Mouse (Mus musculus) retina, postnatal 7 days (tissue): ENCODE measurements at regions not wholly inside any gene's neighbourhood (a gene's known extent, or its start where the extent isn't known, plus 50 kb on each side); places are given as distances from the start of the nearest gene placed in this dataset.
"Not testable (repeated sequence)": the region's sequence is repeated elsewhere in the genome, so short reads cannot be mapped to it uniquely, and the experiment has no call there.

Source experiments
- DNase-seq: peaks from one replicate; pipeline ENCODE4 v3.0.0-alpha.2; 2012; ENCODE audit warnings: low read depth, low spot score

DNA sequence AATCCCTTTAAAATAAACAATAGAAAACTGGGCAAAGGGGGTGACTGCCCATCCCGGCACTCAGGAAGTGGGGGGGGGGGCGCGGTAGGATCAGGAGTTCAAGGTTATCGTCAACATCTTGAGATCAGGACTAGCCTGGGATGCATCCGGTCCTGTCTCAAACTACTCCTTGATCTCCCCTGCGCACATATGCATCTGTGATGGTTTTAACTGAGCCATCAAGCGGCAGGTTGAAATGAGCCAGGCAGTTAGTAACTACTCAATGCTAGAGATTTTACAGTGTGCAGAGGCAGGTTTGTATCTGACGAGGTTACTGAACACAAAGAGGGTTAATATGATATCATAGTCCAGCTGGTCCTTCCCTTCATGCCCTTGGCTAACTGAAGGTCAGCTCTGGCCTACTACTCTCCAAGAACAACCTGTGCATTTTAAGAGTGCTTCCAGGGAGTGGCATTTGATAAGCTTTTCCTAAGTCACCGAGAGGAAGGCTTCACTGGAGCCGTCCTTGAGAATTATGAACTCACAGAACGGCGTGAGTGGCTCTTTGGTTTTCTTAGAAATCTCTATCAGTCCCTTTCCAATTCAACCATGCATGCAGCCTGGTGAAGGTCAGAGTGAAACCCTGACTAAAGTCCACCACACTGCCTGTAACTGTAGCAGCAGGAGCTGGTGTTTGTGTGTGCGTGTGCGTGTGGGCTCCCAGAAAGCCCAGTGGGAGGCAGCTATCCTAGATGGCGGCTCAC is 340.1 kb downstream of the Diras2 start:
- DNase-seq = no peak

DNA sequence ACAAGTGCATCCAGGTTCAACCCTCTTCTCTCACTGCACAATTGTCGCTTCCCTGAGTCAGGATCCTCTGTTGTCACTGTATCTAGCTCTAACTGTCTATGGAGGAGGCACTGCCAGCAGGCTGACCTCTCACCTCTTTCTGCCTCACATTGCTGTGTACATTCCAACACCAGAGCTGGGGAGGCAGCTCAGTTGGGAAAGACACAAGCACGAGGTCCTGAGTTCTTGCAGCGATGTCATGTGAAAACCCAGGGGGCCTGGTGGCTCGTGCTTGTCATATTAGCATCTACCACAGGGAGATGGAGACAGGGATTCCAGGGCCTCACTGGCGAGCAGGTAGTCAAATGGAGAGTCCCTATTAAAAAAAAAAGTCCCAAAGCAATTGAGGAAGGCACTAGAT is 334.2 kb downstream of the Diras2 start:
- no peak for DNase-seq

DNA sequence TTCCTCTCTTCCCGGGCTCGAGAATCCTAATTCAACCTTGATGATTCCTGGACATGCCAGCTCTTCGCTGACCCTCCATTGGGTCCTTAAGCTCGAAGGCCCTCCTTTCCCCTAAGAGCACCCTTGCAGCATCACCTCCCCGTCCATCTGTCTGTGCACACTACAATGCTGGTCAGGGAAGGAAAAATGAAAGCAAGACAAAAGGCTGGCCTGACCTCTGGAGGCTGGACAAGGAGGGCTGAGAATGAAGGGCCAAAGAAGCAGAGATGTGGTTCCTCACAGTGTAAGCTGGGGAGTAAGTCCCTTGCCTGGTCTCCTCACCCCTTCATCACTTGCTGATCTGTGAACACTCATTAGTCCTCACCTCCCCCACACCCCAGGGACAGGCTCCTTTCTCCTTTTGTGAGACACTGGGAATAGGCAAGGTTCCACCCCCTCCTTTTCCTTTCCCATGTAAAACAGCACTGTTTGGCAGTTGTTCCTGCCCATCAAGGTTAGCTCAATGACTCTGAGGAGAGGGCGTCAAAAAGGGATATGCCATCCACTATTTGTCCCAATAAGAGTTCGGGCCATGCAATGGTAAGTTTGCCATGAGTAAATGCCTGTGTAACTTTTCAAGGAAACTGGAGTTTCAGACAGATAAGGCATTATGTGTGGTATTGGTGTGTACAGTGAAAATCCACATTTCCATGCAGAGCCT is 332.3 kb downstream of the Diras2 start:
- DNase-seq = no peak

DNA sequence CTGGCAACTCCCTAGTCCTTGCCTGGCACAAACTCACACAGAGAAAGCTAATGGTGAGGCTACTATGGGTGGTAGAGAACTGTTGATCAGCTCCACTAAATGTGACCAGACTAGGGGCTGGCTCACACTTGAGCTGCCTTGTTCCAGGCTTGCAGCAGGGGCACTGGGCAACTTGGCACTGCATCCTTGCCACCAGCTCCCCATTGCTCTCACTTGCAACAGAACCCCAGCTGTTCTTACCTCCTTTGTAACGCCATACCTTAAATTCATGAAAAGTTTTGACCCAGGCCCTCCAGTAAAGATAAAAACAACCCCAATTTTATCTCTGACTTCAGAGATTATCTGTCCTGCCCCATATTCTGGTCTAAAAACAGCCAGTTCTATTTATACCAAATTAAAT is 328.7 kb downstream of the Diras2 start:
- no peak for DNase-seq

DNA sequence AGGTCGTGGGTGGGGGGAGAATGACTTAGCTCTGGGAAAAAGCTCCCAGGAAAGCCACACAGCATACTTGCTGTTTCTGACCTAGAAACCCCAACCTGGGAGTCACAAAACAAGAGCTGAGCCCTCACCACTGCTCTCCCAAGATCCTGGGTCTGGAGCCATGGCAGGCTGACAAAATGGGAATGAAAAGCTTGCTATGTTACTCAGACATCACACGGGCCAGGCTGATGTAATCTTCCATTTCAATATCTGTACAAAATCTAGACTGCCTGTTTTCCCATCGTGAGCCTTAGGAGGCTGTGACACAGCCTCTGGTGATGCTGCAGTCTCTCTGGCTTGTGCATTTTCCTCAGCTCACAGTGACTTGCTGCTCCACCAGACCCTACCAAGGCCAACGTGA is 325.1 kb downstream of the Diras2 start:
- DNase-seq = no peak

DNA sequence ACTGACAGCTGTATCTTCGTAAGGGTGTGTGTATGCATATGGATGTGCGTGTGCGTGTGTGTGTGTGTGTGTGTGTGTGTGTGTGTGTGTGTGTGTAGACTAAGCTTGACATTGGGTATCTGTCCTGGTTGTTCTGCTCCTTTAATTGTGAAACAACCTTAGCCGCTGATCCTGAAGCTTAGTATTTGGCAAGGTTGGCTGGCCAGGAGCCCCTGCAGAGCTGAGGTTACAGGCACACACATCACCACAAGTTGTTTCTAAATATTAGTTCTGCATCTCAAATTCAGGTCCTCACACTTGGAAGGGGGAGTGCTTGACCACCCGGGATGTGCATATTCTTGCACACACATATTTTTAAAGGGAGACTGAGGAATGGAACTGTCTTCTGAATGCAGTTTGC is 314.7 kb downstream of the Diras2 start:
- DNase-seq = no peak

DNA sequence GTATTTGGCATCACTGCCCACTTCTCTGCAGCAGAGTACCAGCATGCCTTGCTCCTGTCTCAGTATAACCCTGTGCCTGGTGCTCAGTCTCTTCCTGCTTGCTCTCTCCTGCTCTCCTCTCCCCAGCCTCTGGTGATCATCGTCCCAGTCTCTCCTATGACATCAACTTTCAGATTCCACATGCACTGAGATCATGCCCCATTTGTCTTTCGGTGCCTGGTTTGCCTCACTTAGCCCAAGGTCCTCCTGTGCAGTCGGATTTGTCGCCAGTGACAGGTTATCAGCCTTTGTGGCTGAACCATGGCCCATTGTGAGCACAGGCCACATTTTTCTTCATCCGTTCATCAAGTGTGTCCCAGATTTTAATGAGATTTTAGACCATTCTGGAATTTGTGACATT is 314.0 kb downstream of the Diras2 start:
- DNase-seq = no peak

DNA sequence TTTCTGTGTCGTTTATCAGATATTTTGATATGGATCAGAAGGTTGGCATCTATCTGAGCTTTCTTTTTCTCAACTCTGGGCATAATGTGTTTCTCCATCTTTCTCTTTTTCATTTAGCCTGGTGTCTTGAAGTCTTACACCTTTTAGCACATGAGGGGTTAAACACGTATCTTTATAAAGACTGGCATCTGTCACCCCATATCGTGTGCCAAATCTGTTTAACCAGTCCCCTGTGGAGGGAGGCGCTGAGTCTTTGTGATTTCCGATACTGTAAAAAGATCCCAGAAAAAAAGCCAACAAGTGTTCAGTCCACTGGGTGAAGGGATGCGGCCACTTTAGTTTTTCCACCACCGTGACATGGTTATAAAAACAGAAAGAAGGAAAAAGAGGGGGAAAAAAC is 313.3 kb downstream of the Diras2 start:
- no peak for DNase-seq

DNA sequence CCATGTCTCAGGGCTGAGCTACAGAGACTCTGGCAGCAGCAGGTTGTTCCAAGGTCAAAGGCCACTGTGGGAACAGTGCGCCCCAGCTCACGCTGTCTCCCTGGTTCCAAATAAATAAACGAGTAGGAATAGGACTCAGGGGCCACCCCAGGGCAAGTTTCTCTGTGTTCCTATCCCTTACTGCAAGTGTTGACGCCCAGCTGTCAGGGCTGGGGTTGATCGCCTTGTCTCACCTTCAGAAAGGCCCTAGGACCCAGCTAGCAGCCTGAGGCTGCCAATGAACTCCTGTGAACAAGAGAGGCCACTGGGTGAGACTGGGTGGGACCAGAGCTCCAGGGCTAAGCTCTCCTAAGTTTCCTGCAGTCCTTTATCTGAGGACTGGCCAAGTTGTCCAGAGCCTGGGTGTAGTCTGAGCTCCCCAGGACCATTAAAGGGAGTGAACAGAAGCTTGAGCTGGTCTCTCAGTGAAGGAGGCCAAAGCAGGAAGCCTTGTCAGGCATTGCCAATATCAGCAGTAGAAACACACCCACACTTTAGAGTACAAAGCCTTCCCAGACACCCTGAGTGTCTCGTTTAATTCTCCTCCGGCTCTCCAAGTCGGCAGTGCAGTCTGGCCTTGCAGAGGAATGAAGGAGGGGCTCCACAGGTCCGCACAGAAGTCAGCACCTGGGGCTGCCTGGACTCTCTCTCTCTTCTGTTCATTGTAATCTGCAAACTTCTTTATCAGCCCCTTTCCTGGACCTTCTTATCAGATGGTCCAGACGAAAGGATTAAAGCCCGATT is 308.6 kb downstream of the Diras2 start:
- DNase-seq = no peak

DNA sequence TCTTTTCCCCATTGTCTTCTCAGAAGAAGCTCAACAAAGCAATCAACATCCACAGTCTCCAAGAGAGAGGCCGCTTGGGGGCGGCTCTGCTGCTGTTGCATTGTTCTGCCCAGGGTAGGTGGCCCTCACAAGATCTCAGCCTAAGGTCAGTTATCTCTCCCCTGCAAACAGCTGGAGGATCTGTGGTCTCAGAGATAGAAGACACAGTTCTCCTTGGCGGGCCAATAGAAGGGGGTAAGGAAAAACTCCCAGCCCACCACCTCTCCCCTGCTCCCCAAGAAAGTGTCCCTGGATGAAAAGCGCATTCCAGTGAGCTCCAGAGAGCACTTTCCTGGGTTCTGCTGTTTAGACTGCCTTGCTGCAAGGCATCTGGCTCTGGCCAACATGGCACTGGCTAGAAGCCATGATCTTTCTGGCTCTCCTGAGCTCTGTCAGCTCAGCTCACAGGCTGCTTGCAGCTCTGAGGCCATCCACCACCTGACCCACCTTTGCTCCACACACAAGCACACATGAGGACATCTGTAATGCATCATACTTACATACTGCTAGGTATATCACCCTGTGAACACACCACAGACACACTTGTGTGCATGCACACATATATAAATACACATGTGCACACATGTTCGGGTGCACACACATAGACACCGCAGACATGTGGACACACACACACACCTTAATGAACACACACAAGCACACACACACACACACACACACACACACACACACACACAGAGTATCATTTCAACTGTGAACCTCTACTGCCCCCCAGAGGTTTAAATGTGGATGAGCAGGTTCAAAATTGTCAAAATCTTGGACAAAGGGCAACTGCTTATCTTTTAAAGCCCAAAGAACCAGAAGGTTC is 307.7 kb downstream of the Diras2 start:
- peak; percentile 21 for DNase-seq

DNA sequence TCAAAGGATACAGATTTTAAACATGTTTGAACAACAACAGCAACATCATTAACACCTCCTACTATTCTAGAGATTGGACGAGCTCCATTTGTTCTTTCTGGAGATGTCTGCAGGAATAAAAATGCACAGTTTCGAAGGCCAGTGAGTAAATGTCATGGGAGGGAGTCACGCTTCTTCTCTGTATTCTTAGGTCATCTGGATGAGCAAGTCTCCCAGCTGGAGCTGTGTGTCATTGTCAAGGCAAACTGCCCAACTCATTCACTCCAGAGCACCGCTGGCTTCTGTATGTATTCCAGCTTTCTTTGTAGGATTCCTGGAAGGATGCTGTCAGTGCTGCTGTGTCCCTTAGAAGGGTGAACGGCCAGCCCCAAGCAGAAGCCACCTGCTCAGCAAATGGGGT is 297.1 kb downstream of the Diras2 start:
- no peak for DNase-seq

DNA sequence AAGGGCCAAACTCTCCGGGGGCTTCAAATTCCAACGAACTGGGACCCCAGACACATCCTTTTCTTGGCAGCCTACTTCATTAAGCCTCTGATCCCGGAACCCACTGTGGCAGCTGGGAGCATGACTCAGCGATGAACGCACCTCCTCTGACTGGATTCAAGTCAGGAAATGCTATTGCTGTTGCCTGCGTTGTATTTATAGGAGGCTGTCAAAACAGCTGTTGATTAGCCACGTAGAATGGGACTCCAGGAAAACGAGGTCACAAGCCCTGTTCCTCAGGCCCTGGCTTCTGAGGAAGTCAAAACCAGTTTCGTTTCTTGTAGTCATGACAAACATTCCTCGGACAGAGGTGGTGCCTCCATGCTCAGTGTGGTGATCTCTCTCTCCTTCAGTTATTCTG is 295.0 kb downstream of the Diras2 start:
- no peak for DNase-seq

DNA sequence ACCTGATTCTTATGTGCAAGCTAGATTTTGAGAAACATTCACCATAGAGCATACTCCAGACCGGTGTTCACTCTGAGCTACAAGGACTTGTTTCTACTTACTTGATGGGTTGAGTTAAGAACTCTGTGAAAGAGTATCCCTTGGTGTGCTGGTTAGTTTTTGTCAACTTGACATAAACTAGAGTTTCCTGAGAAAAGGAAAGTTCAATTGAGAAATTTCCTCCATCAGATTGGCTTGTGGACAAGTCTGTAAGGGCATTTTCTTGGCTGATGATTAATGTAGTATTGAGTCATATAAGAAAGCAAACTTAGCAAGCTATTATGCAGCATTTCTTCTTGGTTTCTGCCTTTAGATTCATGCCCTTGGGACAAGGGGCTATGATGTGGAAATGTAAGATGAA is 291.5 kb downstream of the Diras2 start:
- no peak for DNase-seq

DNA sequence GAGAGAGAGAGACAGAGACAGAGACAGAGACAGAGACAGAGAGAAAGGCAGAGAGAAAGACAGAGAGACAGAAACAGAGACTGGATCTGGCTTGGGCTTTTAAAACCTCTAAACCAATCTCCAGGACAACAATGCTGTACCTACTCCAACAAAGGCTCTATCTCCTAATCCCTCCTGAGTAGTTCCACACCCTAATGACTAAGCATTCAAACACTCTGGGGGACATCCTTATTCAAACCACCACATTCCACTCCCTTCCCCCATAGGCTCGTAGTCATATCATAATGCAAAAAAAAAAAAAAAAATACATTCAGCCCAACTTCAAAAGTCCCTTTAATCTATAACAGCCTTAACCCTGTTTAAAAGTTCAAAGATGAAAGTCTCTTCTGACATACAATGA is 289.3 kb downstream of the Diras2 start:
- no peak for DNase-seq

DNA sequence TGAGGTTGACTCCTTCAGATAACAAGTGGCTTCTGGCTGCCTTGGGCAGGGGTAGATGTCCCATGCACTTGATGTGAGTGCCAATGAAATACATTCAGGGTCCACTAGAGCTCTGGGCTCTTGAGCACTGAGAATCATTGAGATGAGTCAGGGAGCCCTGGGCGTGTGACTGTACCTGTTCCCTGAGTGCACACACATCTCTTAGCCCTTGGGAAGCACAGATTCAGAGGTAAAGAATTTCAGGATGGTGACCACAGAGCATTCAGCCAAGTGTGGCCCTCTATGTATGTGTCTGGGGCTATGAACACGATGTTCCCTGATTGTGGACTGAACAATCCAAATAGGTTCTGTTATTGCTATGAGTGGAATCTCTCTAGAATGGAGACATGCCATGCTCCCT is 281.6 kb downstream of the Diras2 start:
- no peak for DNase-seq

DNA sequence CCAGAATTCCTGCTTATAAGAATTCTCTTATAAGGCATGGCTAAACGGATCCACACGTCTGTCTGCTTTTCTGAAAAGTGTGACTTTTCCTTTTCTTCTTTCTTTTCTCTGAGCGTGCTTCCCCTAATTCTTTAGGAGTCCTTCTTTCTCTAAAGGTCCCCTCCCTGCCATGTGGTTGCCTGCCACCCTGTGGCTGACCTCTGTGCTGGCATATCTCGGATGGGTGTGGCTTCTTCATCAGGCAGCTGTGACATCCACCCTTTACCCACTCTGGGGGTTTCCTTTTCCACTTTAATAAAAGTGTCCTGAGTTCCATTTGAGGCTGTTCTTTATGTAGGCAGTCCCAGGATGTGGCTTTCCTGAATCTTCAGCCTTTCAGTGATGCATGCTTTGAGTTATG is 280.7 kb downstream of the Diras2 start:
- DNase-seq = no peak

DNA sequence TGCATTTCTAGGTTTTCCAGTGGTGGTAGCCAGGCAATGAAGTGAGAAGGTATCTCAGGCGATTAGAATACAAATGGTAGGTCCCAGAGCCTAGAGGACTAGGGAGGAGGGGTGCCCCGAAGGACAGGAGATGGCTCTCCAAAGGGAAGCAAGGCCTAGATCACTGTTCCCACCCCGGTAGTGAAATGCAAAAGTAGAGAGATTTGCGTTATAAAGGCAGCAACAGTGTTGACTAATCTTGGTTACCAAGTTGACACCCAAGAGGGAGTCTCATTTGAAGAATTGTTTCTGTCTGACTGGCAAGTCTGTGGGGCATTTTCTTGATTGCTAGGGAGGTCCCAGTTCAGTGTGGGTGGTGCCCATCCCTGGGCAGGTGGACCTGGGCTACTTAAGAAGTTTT is 278.8 kb downstream of the Diras2 start:
- no peak for DNase-seq

DNA sequence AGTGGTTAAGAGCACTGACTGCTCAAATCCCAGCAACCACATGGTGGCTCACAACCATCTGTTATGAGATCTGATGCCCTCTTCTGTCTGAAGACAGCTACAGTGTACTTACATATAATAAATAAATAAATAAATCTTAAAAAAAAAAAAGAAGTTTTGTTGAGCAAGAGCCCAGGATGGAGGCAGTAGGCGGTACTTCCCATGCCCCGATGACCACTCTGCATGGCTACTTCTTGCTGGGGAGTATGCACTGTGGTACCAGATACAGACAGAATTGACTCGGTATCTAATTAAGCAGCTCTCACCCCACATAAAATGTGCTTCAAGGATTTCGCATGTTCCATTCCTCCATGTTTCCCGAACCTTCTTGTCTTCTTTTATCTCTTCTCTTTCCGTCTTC is 278.4 kb downstream of the Diras2 start:
- DNase-seq = not testable (repeated sequence)

DNA sequence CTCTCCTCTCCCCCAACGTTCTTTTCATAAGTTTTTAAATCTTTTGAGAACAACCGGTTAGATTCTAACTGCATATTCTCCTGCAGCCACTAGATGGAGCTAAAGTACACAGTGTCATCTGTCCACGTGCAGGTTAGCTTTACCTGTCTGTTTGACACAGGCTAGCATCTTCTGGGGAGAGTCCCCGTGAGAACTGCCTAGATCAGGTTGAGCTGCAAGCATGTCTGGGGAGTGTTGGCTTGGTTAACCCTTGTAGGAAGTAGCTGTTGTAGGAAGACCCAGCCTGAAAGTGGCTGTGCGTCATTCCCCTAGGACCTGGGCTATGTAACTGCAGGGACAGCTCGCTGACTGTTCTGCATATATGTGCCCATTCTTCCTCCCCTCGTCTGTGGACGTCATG is 277.9 kb downstream of the Diras2 start:
- DNase-seq = peak; percentile 30

DNA sequence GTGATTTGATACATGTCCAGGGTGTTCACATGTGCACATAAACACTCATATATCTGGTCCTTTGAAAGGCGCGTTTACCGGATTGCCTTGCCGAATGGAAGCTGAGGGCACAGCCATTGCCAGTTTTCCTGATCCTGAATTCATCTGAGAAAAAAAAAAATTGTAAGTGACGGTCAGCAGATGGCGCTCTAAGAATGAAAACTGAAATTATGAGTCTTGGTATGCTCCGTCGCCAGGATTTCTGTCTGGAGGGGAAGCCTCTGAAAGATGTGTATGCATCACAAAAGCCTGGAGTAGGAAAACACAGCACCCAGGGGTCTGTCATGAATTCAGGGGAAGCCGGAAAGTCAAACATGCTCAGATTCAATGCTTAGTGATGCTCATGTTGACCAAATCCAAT is 276.9 kb downstream of the Diras2 start:
- peak; percentile 60 for DNase-seq

DNA sequence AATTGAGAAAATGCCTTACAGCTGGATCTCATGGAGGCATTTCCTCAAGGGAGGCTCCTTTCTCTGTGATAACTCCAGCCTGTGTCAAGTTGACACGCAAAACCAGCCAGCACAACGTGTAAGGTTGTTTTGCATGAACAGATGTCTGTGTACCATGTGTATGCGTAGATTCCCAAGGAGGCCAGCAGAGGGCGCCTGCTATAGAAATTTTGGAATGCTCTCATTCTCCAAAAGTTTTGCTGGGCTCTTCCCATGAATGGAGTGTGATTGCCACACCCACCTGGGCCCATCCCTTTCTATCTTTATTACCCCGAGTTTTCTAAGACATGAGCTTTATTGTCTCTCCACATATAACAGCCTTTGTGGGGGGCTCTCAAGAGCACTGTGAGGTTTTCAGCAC is 275.4 kb downstream of the Diras2 start:
- DNase-seq = no peak

DNA sequence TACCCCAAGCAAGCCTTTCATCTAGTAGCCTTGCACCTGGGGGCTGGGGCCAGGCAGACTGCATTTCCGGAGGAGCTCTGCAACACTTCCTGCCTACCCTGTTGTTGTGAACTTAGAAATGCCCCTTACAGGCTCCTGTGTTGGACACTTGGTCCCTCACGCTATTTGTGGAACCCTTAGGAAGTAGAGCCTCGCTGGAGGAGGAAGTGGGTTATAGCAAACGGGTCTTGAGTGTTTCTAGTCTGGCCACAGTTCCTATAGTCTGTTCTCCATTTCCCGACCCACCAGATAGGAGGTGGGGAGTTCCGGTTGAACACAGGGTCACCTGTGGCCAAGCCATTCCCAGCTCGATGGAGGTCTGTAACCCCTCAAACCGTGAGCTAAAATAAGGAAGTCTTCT is 272.7 kb downstream of the Diras2 start:
- DNase-seq = no peak
